Mouse (Mus musculus): ENCODE data around the gene Col15a1.

Gene Col15a1

GRCm38 (mm10) chr4:47207969-47208420, at the start of gene Col15a1:
Gene Col15a1, plus strand, starts transcription at chr4:47208161.
- 1% methylated on average over 45 of the region's 45 CpGs for WGBS

- 36% methylated on average over 4 of the region's 4 CpGs for WGBS
Measured at GRCm38 (mm10) chr4:47161103-47161755, 46.7 kb upstream of the Col15a1 start.

- WGBS, result 52% methylated on average over 12 of the region's 12 CpGs
Measured at GRCm38 (mm10) chr4:47161756-47162587, 46.0 kb upstream of the Col15a1 start.

GRCm38 (mm10) chr4:47172314-47172713, 35.6 kb upstream of the Col15a1 start:
- WGBS, result 72% methylated on average over 1 of the region's 1 CpGs

- 74% methylated on average over 8 of the region's 8 CpGs for WGBS
Measured at GRCm38 (mm10) chr4:47177101-47177500, 30.9 kb upstream of the Col15a1 start.

- 66% methylated on average over 8 of the region's 8 CpGs for WGBS
Measured at GRCm38 (mm10) chr4:47178261-47178961, 29.6 kb upstream of the Col15a1 start.

- 93% methylated on average over 5 of the region's 5 CpGs for WGBS
Measured at GRCm38 (mm10) chr4:47179535-47179934, 28.4 kb upstream of the Col15a1 start.

- 78% methylated on average over 6 of the region's 6 CpGs for WGBS
Measured at GRCm38 (mm10) chr4:47184058-47184661, 23.8 kb upstream of the Col15a1 start.

- 57% methylated on average over 6 of the region's 6 CpGs for WGBS
Measured at GRCm38 (mm10) chr4:47186514-47186913, 21.4 kb upstream of the Col15a1 start.

- 86% methylated on average over 3 of the region's 3 CpGs for WGBS
Measured at GRCm38 (mm10) chr4:47196173-47196572, 11.8 kb upstream of the Col15a1 start.

- WGBS, result 83% methylated on average over 5 of the region's 5 CpGs
Measured at GRCm38 (mm10) chr4:47203643-47204042, 4.3 kb upstream of the Col15a1 start.

GRCm38 (mm10) chr4:47205846-47206245, 2.1 kb upstream of the Col15a1 start:
- WGBS, result 78% methylated on average over 6 of the region's 6 CpGs

- 2% methylated on average over 40 of the region's 40 CpGs for WGBS
Measured at GRCm38 (mm10) chr4:47208421-47208991, 545 bp downstream of the Col15a1 start.

- 72% methylated on average over 7 of the region's 7 CpGs for WGBS
Measured at GRCm38 (mm10) chr4:47209466-47209865, 1.5 kb downstream of the Col15a1 start.

GRCm38 (mm10) chr4:47218828-47219227, 10.9 kb downstream of the Col15a1 start:
- WGBS, result 88% methylated on average over 1 of the region's 1 CpGs

- WGBS, result 83% methylated on average over 10 of the region's 10 CpGs
Measured at GRCm38 (mm10) chr4:47219393-47219792, 11.4 kb downstream of the Col15a1 start.

- WGBS, result 96% methylated on average over 3 of the region's 3 CpGs
Measured at GRCm38 (mm10) chr4:47220544-47220943, 12.6 kb downstream of the Col15a1 start.

GRCm38 (mm10) chr4:47222146-47222545, 14.2 kb downstream of the Col15a1 start:
- WGBS, result 88% methylated on average over 3 of the region's 3 CpGs

- 50% methylated on average over 6 of the region's 6 CpGs for WGBS
Measured at GRCm38 (mm10) chr4:47225920-47226319, 18.0 kb downstream of the Col15a1 start.

GRCm38 (mm10) chr4:47227101-47227500, 19.1 kb downstream of the Col15a1 start:
- WGBS, result 53% methylated on average over 4 of the region's 4 CpGs

- 23% methylated on average over 6 of the region's 6 CpGs for WGBS
Measured at GRCm38 (mm10) chr4:47227756-47228155, 19.8 kb downstream of the Col15a1 start.

GRCm38 (mm10) chr4:47228945-47229344, 21.0 kb downstream of the Col15a1 start:
- WGBS, result 76% methylated on average over 5 of the region's 5 CpGs
